Mouse (Mus musculus) brain, adult 10 weeks (tissue): ENCODE data around the gene Gtf2a1l. TPM values are rescaled to one million over a fixed set of nuclear protein-coding genes. Genes with fewer than 3 reads are reported as not detected.

Source experiments
- polyA plus RNA-seq: library from polyadenylated mRNA; stranded (reverse); fragments of 350-450 nt; fragmentation: Illumina TruSeq; extraction: RNeasy Lipid Tissue Mini Kit (QIAGEN cat#74804); gene quantifications from one replicate; pipeline ENCODE4 v1.2.3, GENCODE M21; 2015; ENCODE audit warnings: low read depth, low replicate concordance

The Gtf2a1l gene
- polyA plus RNA-seq, result not detected

GRCm38 (mm10) chr17:88668452-88668851, at the start of gene Gtf2a1l:
TSS of gene Gtf2a1l (plus strand) at chr17:88668660.

Other genes starting within 250 kb of the Gtf2a1l start
- gene Foxn2, start 227.9 kb upstream of the Gtf2a1l start, polyA plus RNA-seq, result 9.0 TPM
- 78.5 TPM for gene Ppp1r21, start 138.5 kb upstream of the Gtf2a1l start, polyA plus RNA-seq
- 2.2 TPM for gene Ston1, start 71.0 kb upstream of the Gtf2a1l start, polyA plus RNA-seq
- 0.77 TPM for gene Lhcgr, start 123.3 kb downstream of the Gtf2a1l start, polyA plus RNA-seq